Mouse (Mus musculus) C2C12 (cell line): Measurements from ENCODE around the gene Ifit2. TPM values are rescaled to one million over a fixed set of nuclear protein-coding genes. Genes with fewer than 3 reads are reported as not detected.

Experiments
- H3K27me3 ChIP-seq: one replicate; pipeline ENCODE4 v1.6.1; 2011; ENCODE audit not compliant: control insufficient read depth, insufficient read depth, insufficient read length
- H3K36me3 ChIP-seq: one replicate; pipeline ENCODE4 v1.6.1; 2011; ENCODE audit not compliant: control insufficient read depth, insufficient read depth
- H3K4me3 ChIP-seq: one replicate; pipeline ENCODE4 v1.5.1; 2011; ENCODE audit warnings: mild to moderate bottlenecking, control low read depth; ENCODE audit not compliant: poor library complexity, insufficient read depth, severe bottlenecking
- H3K79me2 ChIP-seq: one replicate; pipeline ENCODE4 v1.6.1; 2011; ENCODE audit not compliant: control insufficient read depth, insufficient read depth
- H3K79me3 ChIP-seq: one replicate; pipeline ENCODE4 v1.6.1; 2011; ENCODE audit warnings: low read depth, control low read depth
- H3ac ChIP-seq: one replicate; pipeline ENCODE3; 2011; ENCODE audit warnings: low read depth; ENCODE audit not compliant: control insufficient read depth, insufficient read length
- CEBPB ChIP-seq: IDR thresholded peaks from one replicate; pipeline ENCODE4 v1.6.1; 2011; ENCODE audit warnings: low read depth, mild to moderate bottlenecking, control low read depth, moderate library complexity
- CTCF ChIP-seq: IDR thresholded peaks from one replicate; pipeline ENCODE4 v1.5.1; 2011; ENCODE audit not compliant: control insufficient read depth, insufficient read depth, insufficient read length
- FOSL1 ChIP-seq: IDR thresholded peaks from one replicate; pipeline ENCODE4 v1.8.0; 2011; ENCODE audit warnings: mild to moderate bottlenecking, low read length; ENCODE audit not compliant: poor library complexity, insufficient read depth, severe bottlenecking
- MAX ChIP-seq: IDR thresholded peaks from one replicate; pipeline ENCODE4 v1.6.1; 2011; ENCODE audit warnings: mild to moderate bottlenecking, control low read depth
- MYOD1 ChIP-seq: IDR thresholded peaks from one replicate; pipeline ENCODE4 v1.6.1; 2011; ENCODE audit warnings: low read depth; ENCODE audit not compliant: control insufficient read depth, insufficient read length
- MYOG ChIP-seq: IDR thresholded peaks from one replicate; pipeline ENCODE4 v1.6.1; 2011; ENCODE audit not compliant: control insufficient read depth, insufficient read length; ENCODE audit errors: extremely low read depth
- USF1 ChIP-seq: IDR thresholded peaks from one replicate; pipeline ENCODE4 v1.6.1; 2011; ENCODE audit warnings: low read depth, mild to moderate bottlenecking, control low read depth, moderate library complexity
- polyA plus RNA-seq: library from polyadenylated mRNA; unstranded; fragments of >200 nt; fragmentation: generic; extraction: Trizol; gene quantifications from one replicate; pipeline ENCODE4 v1.2.1, GENCODE M21; 2012; ENCODE audit warnings: missing spikeins

Gene Ifit2
- polyA plus RNA-seq, 1 experiment: 1.6 TPM

DNA sequence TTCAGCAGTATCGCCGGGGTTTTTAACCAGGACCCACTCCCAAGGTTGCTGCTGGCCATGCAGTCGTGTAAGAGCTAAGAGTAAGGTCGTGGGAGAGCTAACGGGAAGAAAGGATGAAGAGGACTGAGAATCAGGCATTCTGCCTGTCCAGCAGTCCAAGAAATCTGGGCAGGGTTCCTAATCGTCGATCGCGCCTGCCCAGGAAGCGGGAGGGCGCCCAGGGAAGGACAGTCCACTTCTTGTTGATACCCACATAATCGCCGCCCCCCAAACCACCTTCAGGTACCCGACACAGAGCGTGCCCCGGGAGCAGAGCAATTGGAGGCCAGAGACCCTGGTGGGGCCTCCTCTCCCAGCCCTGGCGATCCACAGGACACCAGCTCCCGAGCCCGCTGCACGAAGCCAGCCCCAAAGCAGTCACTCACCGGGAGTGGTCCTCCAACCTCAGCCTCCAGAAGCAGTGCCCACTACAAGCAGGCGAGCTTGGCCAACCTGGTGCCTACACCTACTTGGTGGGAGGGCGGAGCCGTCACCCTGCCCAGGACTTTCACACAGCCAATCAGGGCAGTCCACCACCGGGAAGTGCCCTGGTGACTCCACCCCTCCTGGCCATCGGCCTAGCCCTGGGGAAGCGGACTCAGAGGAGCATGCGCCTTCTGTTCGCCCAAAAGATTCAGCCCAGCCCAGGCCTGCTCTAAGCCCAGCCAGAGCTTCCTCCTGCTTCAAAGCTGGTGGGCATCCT, 23.4 kb upstream of the Ifit2 start, which contains the start of gene Lipa:
TSS of gene Lipa (minus strand) at position 534 of the 742 bp plus-strand sequence.
- H3ac ChIP-seq: peak within 1 kb of the TSS; percentile 3
- H3K36me3 ChIP-seq: no peaks in the 10 kb centered on the region
- no peaks in the 10 kb centered on the region for H3K79me3 ChIP-seq
- TF ChIP-seq CTCF (no peak), USF1 (no peak), MAX (no peak), CEBPB (no peak), MYOG (no peak), FOSL1 (no peak), MYOD1 (no peak)
- H3K27me3 ChIP-seq: no peaks in the 10 kb centered on the region
- H3K79me2 ChIP-seq: no peaks in the 10 kb centered on the region
- peak within 1 kb of the TSS; percentile 46 for H3K4me3 ChIP-seq

DNA sequence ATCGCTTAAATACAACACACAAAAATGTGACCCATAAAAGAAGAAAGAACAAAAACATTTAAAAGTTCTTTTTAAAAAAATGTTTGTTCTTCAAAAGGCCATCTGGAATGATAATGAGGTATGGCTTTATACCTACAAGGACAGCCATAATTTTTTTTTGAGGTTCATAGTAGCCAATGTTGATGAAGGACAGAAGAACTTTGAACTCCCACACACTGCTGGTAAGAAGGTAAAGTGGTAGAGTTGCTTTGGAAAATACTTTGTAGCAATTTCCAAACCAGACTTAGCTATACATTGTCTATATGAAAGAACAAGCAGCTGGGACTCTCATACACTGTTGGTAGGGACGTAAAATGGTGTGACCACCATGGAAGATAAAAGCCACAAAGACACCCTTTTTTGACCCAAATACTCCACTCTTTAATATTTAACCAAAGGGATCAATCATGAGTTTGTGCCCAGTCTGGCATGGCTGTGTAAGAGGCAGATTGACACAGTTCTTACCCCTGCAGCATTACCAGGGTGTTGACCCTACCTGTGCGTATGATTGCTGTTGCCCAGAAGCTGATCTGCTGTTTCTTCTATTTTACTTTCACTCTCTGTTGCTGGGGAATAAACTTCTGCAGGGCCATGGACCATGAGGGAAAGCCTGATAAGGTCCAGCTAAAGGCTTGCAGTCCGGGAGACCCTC, 18.3 kb upstream of the Ifit2 start:
- H3K36me3 ChIP-seq: no peaks in the 10 kb centered on the region
- H3K79me2 ChIP-seq: no peaks in the 10 kb centered on the region
- H3K79me3 ChIP-seq: no peaks in the 10 kb centered on the region
- H3K4me3 ChIP-seq: no peak overlapping the region
- no peak overlapping the region for H3ac ChIP-seq
- H3K27me3 ChIP-seq: no peaks in the 10 kb centered on the region
- TF ChIP-seq MAX (no peak), FOSL1 (no peak), USF1 (no peak), MYOD1 (no peak), MYOG (no peak), CEBPB (no peak), CTCF (no peak)

DNA sequence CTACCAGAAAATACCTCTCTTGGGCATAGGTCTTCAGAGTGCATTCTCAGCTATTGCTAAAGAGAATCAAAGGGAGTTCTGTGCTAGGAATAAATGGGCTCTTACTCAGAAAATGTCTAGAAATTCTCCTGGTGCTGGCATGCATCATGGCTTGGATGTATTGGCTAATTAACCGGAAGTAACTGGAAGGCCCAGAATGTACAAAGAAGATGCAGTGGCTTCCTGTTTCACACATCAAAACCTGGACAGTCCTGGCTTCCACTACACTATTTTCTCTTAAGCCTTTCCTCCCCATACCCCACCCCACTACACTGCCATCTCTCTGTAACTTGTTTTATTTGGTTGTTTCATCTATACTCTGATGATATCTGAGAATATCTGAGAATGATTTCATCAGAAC, 11.1 kb upstream of the Ifit2 start:
- H3K27me3 ChIP-seq: peaks cover 7% of the 10 kb centered on the region

DNA sequence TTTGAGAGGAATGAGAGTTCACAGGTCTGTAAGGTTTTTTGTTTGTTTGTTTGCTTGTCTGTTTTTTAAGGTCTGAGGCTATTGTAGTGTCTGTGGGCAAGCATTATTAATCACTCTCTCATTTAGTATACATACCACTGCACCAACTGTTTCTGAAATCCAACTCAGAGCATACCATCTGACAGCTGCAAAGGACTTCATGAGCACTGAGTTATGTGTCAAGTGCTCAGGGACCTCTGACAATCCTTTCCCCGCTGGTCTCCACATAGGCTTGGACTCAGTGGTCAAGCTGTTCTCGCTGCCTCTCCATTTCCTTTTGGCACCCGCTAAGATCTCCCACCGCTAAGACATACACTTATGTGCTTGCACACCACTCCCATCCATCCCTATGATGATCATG, 4.3 kb upstream of the Ifit2 start:
- H3ac ChIP-seq: no peak overlapping the region
- H3K79me2 ChIP-seq: no peaks in the 10 kb centered on the region
- no peaks in the 10 kb centered on the region for H3K27me3 ChIP-seq
- H3K79me3 ChIP-seq: no peaks in the 10 kb centered on the region
- H3K36me3 ChIP-seq: no peaks in the 10 kb centered on the region
- TF ChIP-seq USF1 (no peak), CEBPB (no peak), MYOD1 (no peak), MYOG (no peak), MAX (no peak), FOSL1 (no peak), CTCF (no peak)
- H3K4me3 ChIP-seq: no peak overlapping the region

More for the DNA sequence above, 11.1 kb upstream of the Ifit2 start:
- Histone ChIP-seq H3K36me3 (no peaks in the 10 kb centered on the region), H3ac (no peak overlapping the region), H3K79me2 (no peaks in the 10 kb centered on the region), H3K79me3 (no peaks in the 10 kb centered on the region), H3K4me3 (no peak overlapping the region)
- no peak for TF ChIP-seq MYOD1
- no peak for TF ChIP-seq FOSL1
- no peak for TF ChIP-seq USF1

DNA sequence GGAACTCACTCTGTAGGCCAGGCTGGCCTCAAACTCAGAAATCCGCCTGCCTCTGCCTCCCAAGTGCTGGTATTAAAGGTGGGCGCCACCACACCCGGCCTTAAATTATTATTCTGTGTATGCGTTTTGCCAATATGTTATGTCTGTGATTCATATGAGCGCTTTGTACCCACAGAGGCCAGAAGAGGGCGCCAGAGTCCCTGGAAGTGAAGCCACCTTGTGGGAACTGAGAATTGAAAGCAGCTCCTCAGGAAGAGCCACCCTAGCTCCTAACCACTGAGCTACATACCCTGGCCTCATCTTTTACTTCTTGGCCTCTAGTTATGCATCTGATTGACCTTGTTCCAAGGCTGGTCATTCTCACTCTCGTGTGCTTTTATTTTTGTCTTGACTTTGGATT, 2.5 kb upstream of the Ifit2 start:
- H3ac ChIP-seq: no peak overlapping the region
- no peaks in the 10 kb centered on the region for H3K27me3 ChIP-seq
- TF ChIP-seq CTCF: peak; percentile 48
- TF ChIP-seq CEBPB: no peak
- TF ChIP-seq MAX: no peak
- no peak overlapping the region for H3K4me3 ChIP-seq
- no peaks in the 10 kb centered on the region for H3K79me3 ChIP-seq
- no peaks in the 10 kb centered on the region for H3K79me2 ChIP-seq
- H3K36me3 ChIP-seq: no peaks in the 10 kb centered on the region

DNA sequence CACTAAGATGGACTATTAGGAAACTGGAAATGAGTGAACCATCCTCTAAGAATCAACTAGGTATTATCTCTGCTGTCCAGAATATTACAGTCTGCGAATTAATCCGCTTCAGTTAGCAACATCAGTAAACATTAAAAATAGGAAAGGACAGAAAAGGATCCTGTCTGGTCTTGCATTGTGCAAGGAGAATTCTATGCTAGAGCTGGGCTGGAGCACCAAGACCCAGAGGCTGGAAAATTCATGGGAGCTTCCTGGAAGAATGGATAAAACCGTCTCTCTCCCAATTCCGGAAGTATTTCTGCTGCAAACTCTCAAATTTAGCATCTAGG, 325 bp upstream of the Ifit2 start:
- Histone ChIP-seq H3ac (peak overlapping the region; percentile 34), H3K36me3 (no peaks in the 10 kb centered on the region), H3K79me2 (no peaks in the 10 kb centered on the region), H3K27me3 (no peaks in the 10 kb centered on the region), H3K79me3 (no peaks in the 10 kb centered on the region), H3K4me3 (peak overlapping the region; percentile 36)
- no peak for TF ChIP-seq USF1
- TF ChIP-seq MAX: no peak
- TF ChIP-seq FOSL1: no peak
- no peak for TF ChIP-seq CTCF
- TF ChIP-seq CEBPB: no peak
- no peak for TF ChIP-seq MYOD1
- no peak for TF ChIP-seq MYOG
